Mouse (Mus musculus): ENCODE measurements around the gene 1700013G24Rik. TPM values are rescaled to one million over a fixed set of nuclear protein-coding genes. Genes with fewer than 3 reads are reported as not detected.
"Not testable (repeated sequence)": the region's sequence is repeated elsewhere in the genome, so short reads cannot be mapped to it uniquely, and the experiment has no call there.

1700013G24Rik gene
- total RNA-seq (2021) = not detected
- long read RNA-seq, experiment 1 = 0 reads
- long read RNA-seq, experiment 2 = 0 reads

GRCm38 (mm10) chr4:137453234-137453767 lies at the start of gene 1700013G24Rik:
1700013G24Rik (plus strand) TSS chr4:137453284.
- no peak for DNase-seq

- DNase-seq = no peak
Observed at GRCm38 (mm10) chr4:137405571-137405970, 47.5 kb upstream of the 1700013G24Rik start.

GRCm38 (mm10) chr4:137409691-137410090 lies 43.4 kb upstream of the 1700013G24Rik start, which contains the start of gene Cela3a:
Cela3a (minus strand) TSS chr4:137409791.
- no peak for DNase-seq

- not testable (repeated sequence) for DNase-seq
Observed at GRCm38 (mm10) chr4:137412185-137412709, 40.8 kb upstream of the 1700013G24Rik start.

GRCm38 (mm10) chr4:137414936-137415335 lies 38.1 kb upstream of the 1700013G24Rik start:
- peak; percentile 25 for DNase-seq

GRCm38 (mm10) chr4:137417712-137418564 lies 35.1 kb upstream of the 1700013G24Rik start:
- no peak for DNase-seq

- no peak for DNase-seq
Observed at GRCm38 (mm10) chr4:137430502-137430901, 22.6 kb upstream of the 1700013G24Rik start, which contains the start of gene Cela3b. Cela3b (minus strand) TSS chr4:137430540.

- not testable (repeated sequence) for DNase-seq
Observed at GRCm38 (mm10) chr4:137432700-137433550, 20.2 kb upstream of the 1700013G24Rik start.

- DNase-seq = no peak
Observed at GRCm38 (mm10) chr4:137436979-137437669, 16.0 kb upstream of the 1700013G24Rik start.

- no peak for DNase-seq
Observed at GRCm38 (mm10) chr4:137438842-137439241, 14.2 kb upstream of the 1700013G24Rik start.

GRCm38 (mm10) chr4:137441332-137441731 lies 11.8 kb upstream of the 1700013G24Rik start:
- no peak for DNase-seq

- peak; percentile 89 for DNase-seq
Observed at GRCm38 (mm10) chr4:137443625-137444024, 9.5 kb upstream of the 1700013G24Rik start.

- DNase-seq = no peak
Observed at GRCm38 (mm10) chr4:137445881-137446280, 7.2 kb upstream of the 1700013G24Rik start.

- DNase-seq = no peak
Observed at GRCm38 (mm10) chr4:137447363-137448196, 5.5 kb upstream of the 1700013G24Rik start.

GRCm38 (mm10) chr4:137448197-137448596 lies 4.9 kb upstream of the 1700013G24Rik start:
- peak; percentile 85 for DNase-seq

GRCm38 (mm10) chr4:137448641-137449040 lies 4.4 kb upstream of the 1700013G24Rik start:
- no peak for DNase-seq

- DNase-seq = no peak
Observed at GRCm38 (mm10) chr4:137449132-137449531, 4.0 kb upstream of the 1700013G24Rik start.

- DNase-seq = peak; percentile 57
Observed at GRCm38 (mm10) chr4:137449715-137450114, 3.4 kb upstream of the 1700013G24Rik start.

- no peak for DNase-seq
Observed at GRCm38 (mm10) chr4:137452190-137452589, 894 bp upstream of the 1700013G24Rik start.

GRCm38 (mm10) chr4:137454582-137454981 lies 1.5 kb downstream of the 1700013G24Rik start:
- DNase-seq = no peak
